Mouse (Mus musculus): Measurements from ENCODE around the gene Gm15155. TPM values are rescaled to one million over a fixed set of nuclear protein-coding genes. Genes with fewer than 3 reads are reported as not detected.
"Not testable (repeated sequence)": the region's sequence is repeated elsewhere in the genome, so short reads cannot be mapped to it uniquely, and the experiment has no call there.

The Gm15155 gene
- polyA plus RNA-seq, 1 experiment, result 0.12 TPM

DNA sequence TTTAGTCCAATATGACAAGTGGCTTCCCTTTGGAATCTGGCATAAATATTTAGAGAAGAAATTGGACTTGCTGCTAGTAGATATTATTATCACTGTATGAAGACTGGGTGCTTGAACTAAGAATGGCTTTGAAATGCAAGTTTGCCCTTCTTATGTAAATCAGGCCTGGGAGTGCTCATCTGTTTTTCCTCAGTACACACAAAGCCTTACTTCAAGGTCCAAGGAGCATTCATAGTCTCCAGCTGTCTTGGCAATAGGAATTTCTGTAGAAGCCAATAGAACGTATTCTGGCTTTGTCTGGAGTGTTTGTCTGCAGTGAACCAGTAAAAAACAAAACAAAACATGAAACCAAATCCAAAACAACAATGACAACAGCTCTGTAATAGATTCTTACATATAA, 278.6 kb downstream of the Gm15155 start:
- DNase-seq (ENCODE audit: extremely low spot score in 1 of 2, low spot score in 1 of 2), result no peak

DNA sequence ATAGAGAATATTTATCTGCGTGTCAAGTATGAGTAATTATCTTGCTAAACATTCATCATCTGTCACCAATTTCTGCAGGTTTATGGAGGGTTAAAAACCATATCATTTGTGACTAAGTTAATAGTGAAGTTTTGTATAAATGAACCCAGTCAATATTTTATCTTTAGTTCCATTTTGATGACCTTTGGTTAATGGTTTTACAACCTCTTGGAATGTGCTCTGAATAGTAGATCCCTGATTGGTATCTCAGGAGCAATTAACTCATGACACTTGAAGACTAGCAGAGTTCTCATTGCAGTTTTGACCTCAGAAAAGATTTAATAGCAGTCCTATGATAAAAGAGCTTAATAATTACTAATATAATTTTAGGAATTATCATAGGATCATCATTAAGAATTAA, 385.2 kb downstream of the Gm15155 start:
- no peak for DNase-seq (ENCODE audit: extremely low spot score in 1 of 2, low spot score in 1 of 2)

DNA sequence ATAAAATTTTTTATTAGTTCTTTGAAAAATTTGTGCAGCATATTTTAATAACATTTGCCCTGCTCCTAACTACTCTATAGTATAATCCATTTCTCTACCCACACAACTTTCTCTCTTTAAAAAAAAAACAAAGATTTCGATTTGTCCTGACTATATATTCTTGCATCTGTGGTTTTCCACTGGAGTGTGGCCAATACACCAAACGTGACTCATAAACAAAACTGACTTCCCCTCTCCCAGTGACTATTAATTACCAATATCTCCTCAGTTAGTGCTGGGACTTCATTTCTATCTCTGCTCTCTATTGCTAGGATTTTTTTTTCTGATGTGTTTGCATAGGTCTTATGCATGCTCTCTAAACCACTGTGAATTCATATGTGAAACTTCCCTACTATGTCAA, 531.2 kb downstream of the Gm15155 start:
- no peak for DNase-seq (ENCODE audit: extremely low spot score in 1 of 2, low spot score in 1 of 2)

DNA sequence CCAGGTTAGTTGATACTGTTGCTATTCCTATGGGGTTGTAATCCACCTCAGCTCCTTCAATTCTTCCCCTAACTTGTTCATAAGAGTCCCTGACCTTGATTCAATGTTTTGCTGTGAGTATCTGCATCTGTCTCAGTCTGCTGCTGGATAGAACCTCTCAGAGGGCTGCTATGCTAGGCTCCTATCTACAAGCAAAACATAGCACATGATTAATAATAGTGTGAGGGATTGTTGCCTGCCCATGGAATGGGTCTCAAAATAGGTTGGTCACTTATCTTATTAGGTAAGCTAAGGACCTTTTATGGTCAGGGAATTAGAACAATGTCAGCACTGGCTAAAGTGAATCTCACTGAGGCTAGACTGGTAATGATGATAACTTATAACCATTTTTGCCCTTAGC, 547.0 kb downstream of the Gm15155 start:
- DNase-seq (ENCODE audit: extremely low spot score in 1 of 2, low spot score in 1 of 2), result no peak

DNA sequence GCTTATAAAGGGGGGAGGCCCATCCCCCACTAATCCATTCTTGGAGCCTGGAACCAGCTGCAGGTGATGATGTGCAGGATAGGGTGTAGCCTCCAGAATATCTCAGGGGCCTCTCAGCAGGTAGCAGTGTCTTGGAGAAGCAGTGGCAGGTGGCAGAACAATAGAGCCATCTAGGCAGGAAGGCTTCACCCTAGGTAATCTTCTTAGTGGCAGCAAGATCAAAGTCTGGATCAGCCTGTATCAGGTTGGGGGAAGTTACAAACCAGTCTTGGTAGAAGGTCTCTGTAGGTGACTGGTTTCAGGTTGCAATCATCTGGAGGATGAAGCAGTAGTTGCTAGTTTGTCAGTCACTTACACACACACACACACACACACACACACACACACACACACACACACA, 679.3 kb downstream of the Gm15155 start:
- DNase-seq (ENCODE audit: extremely low spot score in 1 of 2, low spot score in 1 of 2), result not testable (repeated sequence)

Other genes starting within 250 kb of the Gm15155 start
- 3.8 and 4.3 TPM in 2 replicates for gene Ptchd1, start 927 bp upstream of the Gm15155 start, polyA plus RNA-seq (2012; rRNA removed)

All from frontal cortex, adult 2 months (tissue).